ENCODE assay signal across 11 mouse cellular contexts in the genomic region with DNA sequence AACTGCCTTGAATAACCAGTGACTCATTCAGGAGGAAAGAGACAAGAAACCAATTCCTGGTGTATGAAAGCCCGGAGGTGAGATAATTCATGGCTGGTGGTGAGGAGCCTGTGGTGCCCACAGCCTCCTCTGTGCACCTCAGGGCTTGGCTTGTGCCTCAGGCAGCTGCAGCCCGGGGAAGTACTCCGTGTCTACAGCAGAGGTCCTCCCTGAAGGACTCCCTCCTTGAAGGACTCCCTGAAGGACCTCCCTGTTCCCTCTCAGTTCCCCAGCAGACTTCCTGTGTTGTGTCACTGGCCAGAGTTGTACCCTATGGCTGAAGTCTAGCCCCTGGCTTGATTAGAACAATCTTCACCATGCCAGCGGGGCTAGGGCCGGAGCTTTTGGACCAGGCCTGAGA.
"Had no signal": no experiment of that assay in that cellular context is flagged by ENCODE, and none has a peak within 500 bp of the region (broad histone marks: within the 10 kb centered on the region; RNA-seq: fewer than 3 reads in every experiment).

No protein-coding gene starts in this region.

- H3K27ac ChIP-seq: kidney, postnatal 0 days; limb, embryonic 15.5 days; liver, embryonic 12.5 days; midbrain, embryonic 10.5 days; neural tube, embryonic 13.5 days; stomach, postnatal 0 days had no signal

- DNase-seq: kidney, adult 9 months; kidney, postnatal 36 days; lung, embryonic 14.5 days; thymus, postnatal 4 days had no signal

- H3K4me3 ChIP-seq: limb, embryonic 15.5 days; liver, embryonic 12.5 days; midbrain, embryonic 10.5 days; neural tube, embryonic 13.5 days had no signal

- ATAC-seq: liver, embryonic 12.5 days; midbrain, embryonic 16.5 days had no signal
